Mouse (Mus musculus) bone marrow, adult 2 months (tissue): ENCODE data around the gene Tmem56.

Experiments used
- CTCF ChIP-seq: fragments of 200-500 bp; IDR thresholded peaks from 2 replicates; pipeline ENCODE4 v1.5.1; 2011; ENCODE audit warnings: low read length, control low read depth; ENCODE audit not compliant: control insufficient read depth, insufficient read depth
- POLR2A ChIP-seq: fragments of 200-500 bp; IDR thresholded peaks from 2 replicates; pipeline ENCODE4 v1.6.1; 2011; ENCODE audit warnings: low read depth, mild to moderate bottlenecking, control low read depth, low read length, borderline replicate concordance; ENCODE audit not compliant: control insufficient read depth

- TF ChIP-seq CTCF: no peak
- no peak for TF ChIP-seq POLR2A
These were observed 43.8 kb downstream of the Tmem56 start for GRCm38 (mm10) chr3:121239096-121239495.
